Mouse (Mus musculus): Measurements from ENCODE around the gene Ndrg3. TPM values are rescaled to one million over a fixed set of nuclear protein-coding genes. Genes with fewer than 3 reads are reported as not detected.
"Not testable (repeated sequence)": the region's sequence is repeated elsewhere in the genome, so short reads cannot be mapped to it uniquely, and the experiment has no call there.

Ndrg3 gene
- polyA plus RNA-seq, 1 experiment from 2014 or later: 49.7 TPM

DNA sequence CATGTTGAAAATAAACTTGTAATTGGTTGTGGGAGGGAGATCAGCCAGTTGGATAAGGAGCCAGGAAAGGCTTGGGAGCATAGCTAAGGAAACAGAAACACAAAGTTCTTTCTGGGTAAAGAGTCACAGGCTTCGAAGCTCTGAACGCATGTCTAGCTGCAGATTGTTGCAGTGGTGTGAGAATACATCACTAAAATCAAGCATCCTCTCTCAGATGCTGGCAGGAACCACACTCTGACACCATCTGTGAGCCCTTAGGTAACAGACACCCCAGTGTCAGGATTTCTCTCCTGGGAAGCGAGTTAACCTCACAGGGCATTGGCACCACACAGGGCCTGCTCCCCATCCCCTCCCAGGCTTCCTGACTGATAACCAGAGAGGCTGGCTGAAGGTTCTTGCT is 76.3 kb downstream of the Ndrg3 start:
- H3K4me3 ChIP-seq: no peak overlapping the region
- no peak overlapping the region for H3K4me2 ChIP-seq
- H3K27ac ChIP-seq: no peak overlapping the region
- no peaks in the 10 kb centered on the region for H3K4me1 ChIP-seq
- WGBS: 73% methylated on average over 3 of the region's 3 CpGs
- no peak for ATAC-seq (ENCODE audit: borderline replicate concordance, extremely low read depth, low FRiP score, low TSS enrichment)
- no peaks in the 10 kb centered on the region for H3K27me3 ChIP-seq
- H3K9ac ChIP-seq: no peak overlapping the region
- H3K9me3 ChIP-seq: no peaks in the 10 kb centered on the region
- H3K36me3 ChIP-seq: no peaks in the 10 kb centered on the region

DNA sequence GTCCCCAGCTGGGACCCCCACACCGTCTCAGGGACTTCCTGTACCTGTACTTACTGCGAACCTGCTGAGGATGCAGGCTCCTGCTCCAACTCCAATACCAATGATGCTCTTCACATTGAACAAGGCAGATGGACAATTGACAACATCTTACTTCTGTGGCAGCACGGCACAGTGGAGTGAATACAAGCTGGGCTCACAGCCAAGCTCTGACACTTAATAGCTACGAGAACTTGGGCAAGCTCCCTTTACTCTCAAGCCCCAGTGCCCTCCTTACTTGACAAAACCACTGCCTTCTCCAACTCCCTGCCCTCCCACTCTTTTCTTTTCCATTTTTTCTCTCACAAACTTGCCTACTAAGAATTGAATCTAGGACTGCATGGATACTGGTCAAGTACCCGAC is 78.7 kb downstream of the Ndrg3 start:
- 46% methylated on average over 5 of the region's 5 CpGs for WGBS

DNA sequence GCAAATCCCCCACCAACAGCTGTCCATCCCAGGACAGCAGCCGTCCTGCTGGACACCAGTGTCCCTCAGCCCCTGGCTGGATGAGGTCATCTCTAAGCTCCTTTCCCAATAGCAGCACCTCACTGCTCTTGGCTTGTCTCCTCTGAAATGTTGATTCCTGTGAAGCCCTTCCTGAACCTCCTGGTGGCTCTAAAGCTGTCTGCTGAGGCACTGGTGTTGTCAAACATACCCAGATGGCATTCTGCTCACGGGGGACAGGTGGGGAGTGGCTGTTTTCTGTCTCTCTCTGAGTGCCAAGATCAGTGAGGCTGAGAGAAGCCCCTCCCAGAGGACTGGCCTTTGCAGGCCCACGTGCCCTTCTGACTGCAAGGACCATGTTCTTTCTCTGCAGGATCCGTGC is 85.9 kb downstream of the Ndrg3 start:
- 30% methylated on average over 4 of the region's 4 CpGs for WGBS
- not testable (repeated sequence) for H3K36me3 ChIP-seq; ATAC-seq (ENCODE audit: borderline replicate concordance, extremely low read depth, low FRiP score, low TSS enrichment); H3K9me3 ChIP-seq; H3K27me3 ChIP-seq; H3K9ac ChIP-seq; H3K4me3 ChIP-seq; H3K27ac ChIP-seq; H3K4me2 ChIP-seq; H3K4me1 ChIP-seq

More for the DNA sequence above, 78.7 kb downstream of the Ndrg3 start:
- no peak overlapping the region for H3K4me3 ChIP-seq
- H3K9ac ChIP-seq: no peak overlapping the region
- no peak for ATAC-seq (ENCODE audit: borderline replicate concordance, extremely low read depth, low FRiP score, low TSS enrichment)
- H3K4me1 ChIP-seq: no peaks in the 10 kb centered on the region
- H3K36me3 ChIP-seq: no peaks in the 10 kb centered on the region
- no peak overlapping the region for H3K27ac ChIP-seq
- no peaks in the 10 kb centered on the region for H3K9me3 ChIP-seq
- H3K27me3 ChIP-seq: no peaks in the 10 kb centered on the region
- H3K4me2 ChIP-seq: no peak overlapping the region

DNA sequence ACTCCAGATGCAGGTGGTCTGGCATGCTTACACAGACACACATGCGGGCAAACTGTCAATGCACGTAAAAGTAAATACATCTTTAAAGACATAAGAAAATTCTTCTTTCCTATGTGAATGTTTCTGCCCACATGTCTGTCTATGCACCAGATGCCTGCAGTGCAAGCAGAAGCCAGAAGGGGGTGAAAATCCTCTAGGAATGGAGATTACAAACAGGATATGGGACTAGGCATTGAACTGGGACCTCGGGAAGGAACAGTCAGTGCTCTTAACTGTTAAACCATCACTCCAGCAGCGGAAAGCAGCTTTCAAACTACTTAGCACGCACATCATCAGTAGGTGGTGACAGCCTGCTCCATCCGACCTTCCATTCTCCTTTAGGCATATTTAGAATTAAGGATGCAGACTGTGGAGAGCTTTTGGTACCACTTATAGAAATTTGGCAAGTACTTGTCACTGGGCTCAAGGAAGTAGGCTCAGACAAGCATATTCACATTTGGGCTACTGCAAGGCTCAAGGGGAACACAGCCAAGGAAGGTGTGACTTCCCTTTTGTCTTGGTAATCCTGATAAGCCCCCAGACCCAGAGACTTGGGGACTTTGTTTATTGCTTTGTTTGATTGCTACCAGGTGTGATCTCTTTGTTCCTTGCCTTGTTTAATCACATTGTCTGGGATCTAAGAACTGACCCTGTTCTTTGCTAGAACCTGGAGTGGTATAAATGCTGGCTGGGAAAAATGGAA is 86.7 kb downstream of the Ndrg3 start:
- Histone ChIP-seq H3K27me3 (no peaks in the 10 kb centered on the region), H3K9me3 (no peaks in the 10 kb centered on the region), H3K27ac (no peak overlapping the region), H3K9ac (no peak overlapping the region), H3K36me3 (no peaks in the 10 kb centered on the region), H3K4me2 (no peak overlapping the region), H3K4me3 (no peak overlapping the region), H3K4me1 (peaks cover 4% of the 10 kb centered on the region; the same call in 1 of the 2 replicates)
- ATAC-seq (ENCODE audit: borderline replicate concordance, extremely low read depth, low FRiP score, low TSS enrichment): peak; percentile 31; the same call in 1 of the 2 replicates
- 11% methylated on average over 6 of the region's 6 CpGs for WGBS

DNA sequence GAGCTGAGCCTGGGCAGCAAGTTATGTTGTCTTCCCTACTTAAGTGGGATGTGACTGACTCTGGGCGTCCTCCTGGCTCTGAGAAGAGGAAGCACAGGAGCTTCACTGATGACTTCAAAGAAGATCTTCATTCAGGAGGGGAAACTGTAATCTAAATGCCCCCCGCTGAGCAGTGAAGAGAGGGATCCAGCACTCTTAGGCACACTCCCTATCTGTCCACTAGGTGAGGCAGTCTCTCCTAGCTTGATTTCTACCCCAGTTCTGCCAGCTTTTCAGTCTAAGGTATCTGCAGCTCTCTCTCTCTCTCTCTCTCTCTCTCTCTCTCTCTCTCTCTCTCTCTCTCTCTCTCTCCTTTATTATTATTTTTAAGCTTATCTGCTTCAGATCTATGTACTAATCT is 88.5 kb downstream of the Ndrg3 start:
- H3K4me3 ChIP-seq: no peak overlapping the region
- H3K9me3 ChIP-seq: no peaks in the 10 kb centered on the region
- H3K27me3 ChIP-seq: no peaks in the 10 kb centered on the region
- no peak overlapping the region for H3K9ac ChIP-seq
- no peak overlapping the region for H3K4me2 ChIP-seq
- H3K27ac ChIP-seq: no peak overlapping the region
- no peak for ATAC-seq (ENCODE audit: borderline replicate concordance, extremely low read depth, low FRiP score, low TSS enrichment)
- no peaks in the 10 kb centered on the region for H3K36me3 ChIP-seq
- 25% methylated on average over 2 of the region's 2 CpGs for WGBS
- peaks cover 4% of the 10 kb centered on the region; the same call in 1 of the 2 replicates for H3K4me1 ChIP-seq

DNA sequence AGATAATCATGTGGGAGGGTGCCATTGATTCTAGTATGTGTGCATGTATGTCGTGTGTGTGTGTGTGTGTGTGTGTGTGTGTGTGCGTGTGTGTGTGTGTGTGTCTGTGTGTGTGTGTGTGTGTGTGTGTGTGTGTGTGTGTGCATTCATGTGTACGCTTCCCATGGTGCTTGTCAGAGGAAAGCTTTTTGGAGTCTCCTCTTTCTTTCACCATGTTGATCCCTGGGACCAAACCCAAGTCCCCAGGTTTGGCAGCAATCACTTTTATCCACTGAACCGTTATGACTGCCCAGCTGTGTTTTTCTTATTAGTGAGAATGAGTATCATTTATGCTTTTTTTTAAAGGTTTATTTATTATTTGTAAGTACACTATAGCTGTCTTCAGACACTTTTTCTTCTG is 89.4 kb downstream of the Ndrg3 start:
- not testable (repeated sequence) for H3K36me3 ChIP-seq; ATAC-seq (ENCODE audit: borderline replicate concordance, extremely low read depth, low FRiP score, low TSS enrichment); H3K4me2 ChIP-seq; H3K4me1 ChIP-seq; H3K9me3 ChIP-seq; H3K9ac ChIP-seq; H3K27me3 ChIP-seq; H3K27ac ChIP-seq; H3K4me3 ChIP-seq
- 69% methylated on average over 4 of the region's 4 CpGs for WGBS

DNA sequence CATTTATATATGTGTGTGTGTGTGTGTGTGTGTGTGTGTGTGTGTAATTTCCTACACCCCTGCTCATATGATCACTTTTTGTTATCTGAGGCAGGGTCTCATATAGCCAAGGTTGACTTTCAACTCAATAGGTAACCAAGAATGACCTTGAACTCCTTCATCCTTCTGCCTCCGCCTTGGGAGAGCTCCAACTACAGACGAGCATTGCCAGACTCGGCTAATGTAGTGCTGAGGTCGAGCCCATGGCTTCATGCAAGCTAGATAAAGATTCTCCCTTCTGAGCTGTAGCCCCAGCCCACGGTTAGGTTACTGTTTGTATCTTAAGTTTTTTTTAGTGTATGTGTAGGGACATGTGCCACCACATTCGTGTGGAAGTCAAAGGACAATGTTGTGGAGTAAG is 90.0 kb downstream of the Ndrg3 start:
- Histone ChIP-seq H3K4me2 (no peak overlapping the region), H3K9ac (no peak overlapping the region), H3K4me1 (peaks cover 8% of the 10 kb centered on the region), H3K9me3 (no peaks in the 10 kb centered on the region), H3K4me3 (no peak overlapping the region), H3K27ac (no peak overlapping the region), H3K27me3 (no peaks in the 10 kb centered on the region), H3K36me3 (no peaks in the 10 kb centered on the region)
- WGBS: 55% methylated on average over 6 of the region's 6 CpGs
- no peak for ATAC-seq (ENCODE audit: borderline replicate concordance, extremely low read depth, low FRiP score, low TSS enrichment)

DNA sequence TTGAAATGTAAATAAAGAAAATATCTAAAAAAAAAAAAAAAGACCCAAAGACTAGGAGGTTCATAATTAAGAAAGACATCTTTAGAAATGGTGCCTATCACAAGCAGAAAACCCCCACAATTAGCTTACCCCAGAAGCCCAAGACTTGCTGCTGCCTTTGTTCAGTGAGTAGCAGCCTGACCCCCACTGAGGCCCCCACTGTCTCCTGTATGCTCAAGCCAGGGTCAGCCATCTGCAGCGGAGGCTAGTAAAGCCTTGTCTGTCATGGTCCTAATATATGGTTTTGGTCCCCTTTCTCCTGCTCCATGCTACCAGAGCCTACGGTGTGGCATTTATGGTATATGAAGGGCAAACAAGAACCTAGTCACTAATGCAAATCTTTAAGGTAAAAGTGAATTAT is 90.5 kb downstream of the Ndrg3 start:
- Histone ChIP-seq H3K4me3 (no peak overlapping the region), H3K4me1 (peaks cover 9% of the 10 kb centered on the region), H3K9ac (no peak overlapping the region), H3K4me2 (no peak overlapping the region), H3K27me3 (no peaks in the 10 kb centered on the region), H3K36me3 (no peaks in the 10 kb centered on the region), H3K9me3 (no peaks in the 10 kb centered on the region), H3K27ac (no peak overlapping the region)
- ATAC-seq (ENCODE audit: borderline replicate concordance, extremely low read depth, low FRiP score, low TSS enrichment): no peak
- WGBS: 76% methylated on average over 2 of the region's 2 CpGs

DNA sequence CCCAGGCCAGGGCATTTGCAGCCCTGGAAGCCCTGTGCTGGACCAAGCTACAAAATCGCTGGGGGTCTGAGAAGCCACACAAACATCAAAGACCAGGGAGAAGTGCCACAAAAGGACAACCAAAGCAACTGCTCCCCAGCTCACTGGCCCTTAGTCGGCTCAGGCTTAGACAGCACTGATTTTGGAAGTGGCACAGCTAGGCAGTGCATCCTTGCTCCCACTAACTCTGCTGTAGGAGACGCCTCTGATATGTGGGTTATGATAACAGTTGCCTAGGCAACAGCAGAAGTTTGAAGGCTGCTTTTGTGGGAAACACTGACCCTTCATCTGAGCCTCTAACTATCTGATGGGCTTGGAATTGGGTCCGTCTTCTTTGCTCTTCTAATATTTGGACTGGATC is 92.7 kb downstream of the Ndrg3 start:
- Histone ChIP-seq H3K4me1 (peaks cover 14% of the 10 kb centered on the region; the same call in 1 of the 2 replicates), H3K9ac (no peak overlapping the region), H3K4me2 (no peak overlapping the region), H3K27me3 (no peaks in the 10 kb centered on the region), H3K9me3 (no peaks in the 10 kb centered on the region), H3K4me3 (no peak overlapping the region), H3K27ac (no peak overlapping the region), H3K36me3 (no peaks in the 10 kb centered on the region)
- no peak for ATAC-seq (ENCODE audit: borderline replicate concordance, extremely low read depth, low FRiP score, low TSS enrichment)
- 39% methylated on average over 4 of the region's 4 CpGs for whole genome bisulfite sequencing

DNA sequence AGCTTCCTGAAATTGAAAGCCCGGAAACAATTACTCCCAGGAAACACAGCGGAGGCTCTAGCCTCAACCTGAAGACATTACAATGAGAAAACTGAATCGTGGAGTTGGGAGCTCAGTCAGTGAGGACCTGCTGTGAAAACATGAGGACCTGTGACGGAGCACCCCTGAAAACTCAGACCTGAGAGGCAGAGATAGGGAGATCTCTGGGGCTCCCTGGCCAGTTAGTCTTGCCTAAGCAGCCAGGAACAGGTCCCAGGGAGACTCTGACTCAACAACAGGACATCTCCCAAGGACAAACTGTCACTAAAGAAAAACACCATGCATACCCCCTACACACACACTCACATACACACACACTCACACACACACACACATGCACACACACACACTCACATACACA is 93.5 kb downstream of the Ndrg3 start:
- ATAC-seq (ENCODE audit: borderline replicate concordance, extremely low read depth, low FRiP score, low TSS enrichment): no peak
- Histone ChIP-seq H3K36me3 (no peaks in the 10 kb centered on the region), H3K9me3 (no peaks in the 10 kb centered on the region), H3K27ac (no peak overlapping the region), H3K9ac (no peak overlapping the region), H3K4me2 (no peak overlapping the region), H3K4me3 (no peak overlapping the region), H3K27me3 (no peaks in the 10 kb centered on the region), H3K4me1 (peaks cover 14% of the 10 kb centered on the region; the same call in 1 of the 2 replicates)
- WGBS: 42% methylated on average over 4 of the region's 4 CpGs

DNA sequence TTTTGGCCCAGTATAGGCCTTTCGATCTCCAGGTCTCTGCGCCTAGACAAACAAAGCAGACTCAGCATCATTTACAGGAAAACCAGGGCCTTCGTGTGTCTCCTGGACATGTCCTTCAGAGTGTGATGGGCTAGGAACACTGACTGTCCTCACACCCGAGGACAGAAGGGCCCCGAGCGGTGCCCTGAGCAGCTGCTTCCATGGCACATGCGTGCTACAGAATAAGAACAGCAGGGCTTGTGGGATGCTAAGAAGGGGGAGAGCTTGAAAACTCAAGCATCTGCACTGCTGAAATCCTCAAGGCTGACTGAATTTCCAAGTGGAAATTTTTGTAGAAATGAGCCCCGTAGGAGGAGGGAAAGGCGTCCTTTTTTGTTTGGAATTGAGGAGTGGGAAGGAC is 94.8 kb downstream of the Ndrg3 start:
- peaks cover 14% of the 10 kb centered on the region; the same call in 1 of the 2 replicates for H3K4me1 ChIP-seq
- 78% methylated on average over 9 of the region's 9 CpGs for WGBS
- no peak overlapping the region for H3K4me2 ChIP-seq
- no peaks in the 10 kb centered on the region for H3K27me3 ChIP-seq
- ATAC-seq (ENCODE audit: borderline replicate concordance, extremely low read depth, low FRiP score, low TSS enrichment): no peak
- H3K27ac ChIP-seq: no peak overlapping the region
- no peaks in the 10 kb centered on the region for H3K9me3 ChIP-seq
- no peak overlapping the region for H3K9ac ChIP-seq
- H3K4me3 ChIP-seq: no peak overlapping the region
- H3K36me3 ChIP-seq: no peaks in the 10 kb centered on the region

DNA sequence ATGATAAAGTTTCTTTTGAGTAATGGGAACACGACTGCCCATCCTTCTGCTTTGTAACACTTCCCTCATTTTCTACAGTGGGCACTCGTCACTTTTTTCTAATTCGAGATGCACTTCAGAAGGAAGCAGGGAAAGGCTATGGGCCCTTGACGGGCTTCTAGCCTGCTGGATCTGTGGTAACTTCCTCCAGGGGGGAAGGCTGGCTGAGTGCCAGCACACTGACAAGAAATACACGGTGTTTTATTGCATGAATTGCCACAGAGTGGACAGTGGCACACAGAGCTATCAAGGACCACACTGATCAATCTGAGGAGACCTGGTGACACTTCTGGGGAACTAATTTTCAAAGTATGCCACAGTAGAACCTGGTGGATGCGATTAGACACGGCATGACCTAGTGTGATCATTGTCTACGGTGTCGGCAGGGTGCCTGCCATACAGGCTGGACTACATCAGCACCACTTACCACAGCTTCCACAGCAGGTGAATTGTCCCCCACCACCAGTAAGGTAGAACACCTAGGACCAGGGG is 95.4 kb downstream of the Ndrg3 start:
- Histone ChIP-seq H3K9ac (no peak overlapping the region), H3K4me1 (peaks cover 14% of the 10 kb centered on the region; the same call in 1 of the 2 replicates), H3K27me3 (no peaks in the 10 kb centered on the region), H3K9me3 (no peaks in the 10 kb centered on the region), H3K36me3 (no peaks in the 10 kb centered on the region), H3K27ac (no peak overlapping the region), H3K4me2 (no peak overlapping the region), H3K4me3 (no peak overlapping the region)
- 50% methylated on average over 9 of the region's 9 CpGs for WGBS
- no peak for ATAC-seq (ENCODE audit: borderline replicate concordance, extremely low read depth, low FRiP score, low TSS enrichment)
